18 mouse cellular contexts compared by ENCODE assay signal in the genomic region with DNA sequence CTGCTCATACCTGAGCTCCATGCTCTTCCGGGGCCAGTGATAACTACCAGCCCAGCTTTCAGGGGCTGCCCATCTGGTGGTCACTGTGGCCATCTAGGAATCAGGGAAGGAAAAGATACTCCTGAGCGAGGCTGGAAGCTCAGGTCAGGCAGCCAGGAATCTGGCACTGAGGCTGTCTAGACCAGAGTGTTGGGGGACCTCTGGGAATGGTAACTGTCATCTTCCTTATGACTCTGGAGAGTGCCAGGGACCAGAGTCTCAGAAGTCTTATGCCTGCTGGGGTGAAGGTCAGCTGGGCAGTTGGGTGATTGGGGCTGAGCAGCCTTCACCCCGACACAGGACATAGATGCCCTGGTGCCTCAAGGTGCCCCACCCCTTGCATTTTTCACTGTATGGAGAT. TPM values are rescaled to one million over a fixed set of nuclear protein-coding genes. Genes with fewer than 3 reads are reported as not detected.
"Had no signal": no experiment of that assay in that cellular context is flagged by ENCODE, and none has a peak within 500 bp of the region (broad histone marks: within the 10 kb centered on the region; RNA-seq: fewer than 3 reads in every experiment).

No protein-coding gene starts in this region.

- H3K27me3 ChIP-seq: midbrain, embryonic 13.5 days; midbrain, embryonic 15.5 days; neural tube, embryonic 12.5 days; stomach, embryonic 15.5 days had no signal

- H3K27ac ChIP-seq: macrophage; midbrain, embryonic 13.5 days; midbrain, embryonic 15.5 days; neural tube, embryonic 12.5 days; stomach, embryonic 15.5 days; stomach, postnatal 0 days had no signal

- H3K36me3 ChIP-seq: midbrain, embryonic 13.5 days; midbrain, embryonic 15.5 days; neural tube, embryonic 12.5 days; stomach, embryonic 15.5 days had no signal

- H3K4me3 ChIP-seq: megakaryocyte, embryonic 14.5 days; midbrain, embryonic 13.5 days; midbrain, embryonic 15.5 days; neural tube, embryonic 12.5 days; stomach, embryonic 15.5 days had no signal

- ATAC-seq: midbrain, embryonic 13.5 days; midbrain, embryonic 15.5 days had no signal

- DNase-seq: right cerebral cortex, postnatal 14 days; thymus, adult 2 months; thymus, postnatal 25 days; thymus, postnatal 4 days had no signal

- H3K4me2 ChIP-seq: lung, embryonic 14.5 days; midbrain, embryonic 11.5 days; midbrain, embryonic 13.5 days; midbrain, embryonic 15.5 days; neural tube, embryonic 12.5 days; stomach, embryonic 15.5 days had no signal

- H3K4me1 ChIP-seq: midbrain, embryonic 15.5 days; neural tube, embryonic 12.5 days had no signal

- H3K9me3 ChIP-seq: midbrain, embryonic 15.5 days; stomach, embryonic 15.5 days had no signal

- H3K9ac ChIP-seq: lung, embryonic 14.5 days; midbrain, embryonic 13.5 days; midbrain, embryonic 15.5 days; neural tube, embryonic 12.5 days; stomach, embryonic 15.5 days had no signal

RNA-seq across cellular contexts. Expression of gene Trarg1, which starts 28.0 kb away (rescaled TPM):
- total RNA-seq: megakaryocyte progenitor cell, adult 5-6 weeks; monocyte, adult 5-6 weeks; neutrophil, adult 5-6 weeks had no signal
- polyA plus RNA-seq: macrophage had no signal

RNA-seq across cellular contexts. Expression of gene Bhlha9, which starts 35.4 kb away (rescaled TPM):
- total RNA-seq: megakaryocyte progenitor cell, adult 5-6 weeks; monocyte, adult 5-6 weeks; neutrophil, adult 5-6 weeks had no signal
- polyA plus RNA-seq: lung, embryonic 14.5 days; macrophage; midbrain, embryonic 11.5 days; spleen, adult 2 months; stomach, postnatal 0 days; thymus, adult 2 months; urinary bladder, adult 2 months had no signal
